Mouse (Mus musculus) midbrain, embryonic 14.5 days (tissue): Measurements from ENCODE around the gene Itpa. TPM values are rescaled to one million over a fixed set of nuclear protein-coding genes. Genes with fewer than 3 reads are reported as not detected.

Experiments
- ATAC-seq: fragments of 200-750 bp; cut with Nextera tagmentation; 2 replicates; pipeline ENCODE4 v1.8.0; 2017; ENCODE audit warnings: moderate number of reproducible peaks, moderate library complexity; ENCODE audit not compliant: low FRiP score, low TSS enrichment
- DNase-seq: peaks from one replicate; pipeline ENCODE4 v3.0.0-alpha.2; 2015
- H3K27ac ChIP-seq: fragments of 300-500 bp; sonication (generic); replicated peaks from 2 replicates; pipeline ENCODE4 v1.5.1; 2014; ENCODE audit warnings: mild to moderate bottlenecking, low read depth, low read length, moderate library complexity
- H3K27me3 ChIP-seq: fragments of 300-500 bp; sonication (generic); 2 replicates; pipeline ENCODE4 v1.6.1; 2014; ENCODE audit warnings: low read length, control low read depth, mixed read lengths; ENCODE audit not compliant: control insufficient read depth, insufficient read depth
- H3K36me3 ChIP-seq: fragments of 300-500 bp; sonication (generic); 2 replicates; pipeline ENCODE4 v1.6.1; 2014; ENCODE audit warnings: low read length, control low read depth; ENCODE audit not compliant: control insufficient read depth, insufficient read depth
- H3K4me1 ChIP-seq: fragments of 300-500 bp; sonication (generic); 2 replicates; pipeline ENCODE4 v1.6.1; 2014; ENCODE audit warnings: mild to moderate bottlenecking, antibody characterized with exemption, low read length, control low read depth; ENCODE audit not compliant: control insufficient read depth, insufficient read depth
- H3K4me2 ChIP-seq: fragments of 300-500 bp; sonication (generic); 2 replicates; pipeline ENCODE4 v1.6.1; 2014; ENCODE audit warnings: mild to moderate bottlenecking, low read length, moderate library complexity
- H3K4me3 ChIP-seq: fragments of 300-500 bp; sonication (generic); replicated peaks from 2 replicates; pipeline ENCODE4 v1.5.1; 2014; ENCODE audit warnings: low read depth, low read length
- H3K9ac ChIP-seq: fragments of 300-500 bp; sonication (generic); replicated peaks from 2 replicates; pipeline ENCODE4 v1.6.1; 2014; ENCODE audit warnings: mild to moderate bottlenecking, low read length, moderate library complexity
- H3K9me3 ChIP-seq: fragments of 300-500 bp; sonication (generic); 2 replicates; pipeline ENCODE4 v1.6.1; 2016; ENCODE audit warnings: low read length, control low read depth, mixed read lengths; ENCODE audit not compliant: control insufficient read depth
- WGBS: fragments of 180-500 bp; shearing (Covaris S2); extraction: QIAGEN DNeasy Blood & Tissue Kit; methylation state at CpG from one replicate; pipeline ENCODE4 v1.1.7; 2014; 5-methylcytosine and 5-hydroxymethylcytosine counted together
- polyA plus RNA-seq: library from polyadenylated mRNA; unstranded; fragments of >200 nt; fragmentation: Nextera tagmentation; extraction: Ambion mirVana; gene quantifications from 2 replicates; pipeline ENCODE4 v1.2.1, GENCODE M21; 2014

Gene Itpa
- polyA plus RNA-seq, 1 experiment from 2014 or later: 135 TPM

DNA sequence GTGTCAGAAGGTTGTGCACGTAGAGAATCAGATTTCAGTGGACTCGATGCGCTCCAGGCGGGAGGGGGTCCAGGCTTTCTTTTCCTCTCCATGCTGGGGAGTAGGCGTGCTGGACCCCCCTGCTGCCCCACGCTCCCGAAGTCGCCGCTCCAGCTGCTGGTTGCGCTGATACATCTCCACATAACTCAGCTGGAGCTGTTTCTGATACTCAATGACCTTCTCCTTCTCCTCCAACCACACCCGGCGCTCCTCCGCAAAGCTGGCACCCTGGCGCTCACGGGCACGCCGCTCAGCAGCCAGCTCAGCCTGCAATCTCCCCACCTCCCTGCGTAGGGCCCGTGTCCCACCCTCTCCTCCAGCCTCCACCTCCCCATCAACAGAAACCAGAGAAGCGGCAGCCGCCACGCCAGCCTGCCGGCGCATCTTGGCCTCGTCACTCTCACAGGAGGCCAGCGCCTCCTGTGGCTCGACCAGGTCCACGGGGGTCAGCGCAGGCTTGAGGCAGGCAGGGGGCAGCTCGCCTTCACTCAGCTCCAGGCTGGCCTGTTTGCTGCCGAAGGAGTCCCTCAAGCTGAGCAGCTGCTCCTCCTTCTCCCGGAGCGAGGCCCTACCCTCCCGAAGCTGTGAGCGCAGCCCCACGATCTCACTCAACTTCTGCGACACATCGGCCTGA is 32.5 kb upstream of the Itpa start:
- H3K27me3 ChIP-seq: peaks cover 50% of the 10 kb centered on the region
- H3K27ac ChIP-seq: no peak overlapping the region
- peak; percentile 31; the same call in 1 of the 2 replicates for ATAC-seq
- peak overlapping the region; percentile 50 for H3K4me2 ChIP-seq
- H3K9ac ChIP-seq: peak overlapping the region; percentile 43; the same call in 1 of the 2 replicates
- H3K9me3 ChIP-seq: no peaks in the 10 kb centered on the region
- WGBS: 4% methylated on average over 38 of the region's 38 CpGs
- DNase-seq: peak; percentile 44
- peaks cover 5% of the 10 kb centered on the region; the same call in 1 of the 2 replicates for H3K4me1 ChIP-seq
- H3K4me3 ChIP-seq: peak overlapping the region; percentile 20
- peaks cover 9% of the 10 kb centered on the region; the same call in 1 of the 2 replicates for H3K36me3 ChIP-seq

DNA sequence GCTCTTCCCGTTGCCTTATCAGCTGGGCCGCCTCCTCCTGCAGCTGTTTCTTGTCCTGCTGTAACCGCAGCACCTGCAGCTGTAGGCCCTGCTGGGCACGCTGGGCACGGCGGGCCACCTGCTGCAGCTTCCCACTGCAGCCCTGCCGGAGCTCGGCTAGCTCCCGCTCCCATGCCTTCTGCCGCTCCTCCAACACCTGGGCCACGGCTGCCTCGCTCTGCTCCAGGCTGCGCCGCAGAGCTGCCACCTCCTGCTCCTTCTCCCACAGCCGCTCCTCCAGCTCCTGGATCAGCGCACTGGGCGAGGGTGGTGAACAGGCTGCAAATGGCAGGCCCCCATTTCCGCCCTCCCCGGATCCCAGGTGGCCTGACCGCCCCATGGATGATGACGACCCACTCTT is 31.6 kb upstream of the Itpa start:
- Histone ChIP-seq H3K9me3 (no peaks in the 10 kb centered on the region), H3K27ac (no peak overlapping the region), H3K27me3 (peaks cover 55% of the 10 kb centered on the region), H3K4me2 (peak overlapping the region; percentile 50; the same call in 1 of the 2 replicates), H3K4me3 (no peak overlapping the region), H3K9ac (no peak overlapping the region), H3K36me3 (peaks cover 9% of the 10 kb centered on the region; the same call in 1 of the 2 replicates), H3K4me1 (peaks cover 5% of the 10 kb centered on the region; the same call in 1 of the 2 replicates)
- ATAC-seq: no peak
- 20% methylated on average over 21 of the region's 21 CpGs for WGBS
- peak; percentile 8 for DNase-seq

DNA sequence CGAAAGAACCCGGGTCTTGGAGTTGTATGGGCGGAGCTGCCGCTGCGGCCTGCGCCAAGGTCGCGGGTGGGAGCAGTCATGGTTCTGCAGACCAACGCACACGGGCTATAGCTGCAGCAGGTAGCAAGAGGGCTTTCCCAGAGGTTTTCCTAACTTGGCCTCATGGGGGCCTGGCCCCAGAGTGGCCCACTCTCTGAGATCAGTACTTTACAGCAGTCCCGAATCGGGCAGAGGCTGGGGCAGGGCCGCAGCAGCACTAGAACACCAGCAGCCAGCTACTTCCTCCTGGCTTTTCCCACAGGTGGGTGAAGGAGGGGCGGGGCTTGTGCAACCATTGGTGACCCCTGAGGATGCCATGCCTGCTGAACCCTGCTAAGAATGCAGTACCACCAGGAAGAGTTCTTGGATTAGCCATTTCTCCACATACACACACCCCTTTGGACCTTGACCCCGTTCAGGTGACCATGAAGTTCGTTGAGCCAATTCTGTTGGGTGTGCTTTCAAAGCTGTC is 29.3 kb upstream of the Itpa start:
- H3K9ac ChIP-seq: no peak overlapping the region
- peaks cover 9% of the 10 kb centered on the region; the same call in 1 of the 2 replicates for H3K36me3 ChIP-seq
- peaks cover 11% of the 10 kb centered on the region; the same call in 1 of the 2 replicates for H3K4me1 ChIP-seq
- H3K4me3 ChIP-seq: no peak overlapping the region
- no peak overlapping the region for H3K27ac ChIP-seq
- DNase-seq (no peak), ATAC-seq (no peak)
- H3K9me3 ChIP-seq: no peaks in the 10 kb centered on the region
- H3K4me2 ChIP-seq: no peak overlapping the region
- peaks cover 55% of the 10 kb centered on the region for H3K27me3 ChIP-seq
- 37% methylated on average over 16 of the region's 16 CpGs for WGBS

DNA sequence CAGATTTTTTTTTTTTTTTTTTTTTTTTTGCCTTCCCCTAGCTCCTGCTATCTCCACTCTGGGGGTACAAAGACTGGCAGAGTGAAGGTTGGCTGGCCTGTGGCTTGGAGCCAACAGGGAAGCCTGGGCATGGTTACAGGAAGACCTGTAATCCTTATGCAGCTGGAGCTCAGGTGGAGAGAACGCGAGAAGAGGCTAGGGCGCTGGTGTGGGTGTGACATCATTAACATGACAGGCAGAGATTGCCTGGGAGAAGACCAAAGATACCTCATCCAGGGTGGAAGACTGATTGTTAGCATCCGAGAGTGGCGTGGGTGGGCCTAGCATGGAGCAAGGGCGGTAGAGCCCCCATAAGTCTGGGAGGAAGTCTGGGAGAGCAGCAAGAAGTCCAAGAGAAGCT is 28.1 kb upstream of the Itpa start:
- H3K27me3 ChIP-seq: peaks cover 47% of the 10 kb centered on the region

DNA sequence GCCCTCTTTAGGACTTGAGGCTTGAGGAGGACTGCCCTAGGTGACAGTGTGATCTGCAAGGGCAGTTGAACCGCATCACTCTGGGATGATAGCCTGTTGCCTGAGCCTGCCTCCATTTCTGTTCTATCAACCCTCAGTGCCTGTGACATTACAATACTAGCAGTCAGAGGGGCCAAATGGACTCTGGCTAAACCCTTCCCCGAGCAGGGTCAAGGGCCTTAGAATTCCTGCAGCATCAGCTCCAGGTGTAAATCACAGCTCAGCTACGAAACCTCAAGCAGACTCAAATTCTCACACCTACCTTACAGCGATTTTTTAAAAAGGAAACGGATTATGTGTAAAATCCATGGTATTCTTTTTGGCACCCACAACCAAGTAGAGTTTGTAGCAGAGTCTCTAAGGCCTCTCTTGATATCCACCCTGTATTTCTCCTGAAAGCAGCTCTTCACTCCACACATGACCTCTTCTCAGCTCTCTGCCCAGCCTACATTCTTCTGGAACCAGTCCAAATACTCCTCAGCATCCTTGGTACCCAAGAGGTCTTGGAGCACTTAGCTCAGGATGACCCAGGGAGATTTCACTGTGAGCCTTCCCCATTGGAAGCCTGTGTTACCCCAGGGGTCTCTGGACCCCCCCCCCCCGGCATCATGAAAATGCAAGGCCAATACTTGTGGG is 25.9 kb upstream of the Itpa start:
- no peaks in the 10 kb centered on the region for H3K9me3 ChIP-seq
- H3K4me1 ChIP-seq: peaks cover 6% of the 10 kb centered on the region; the same call in 1 of the 2 replicates
- H3K27ac ChIP-seq: no peak overlapping the region
- peaks cover 25% of the 10 kb centered on the region for H3K27me3 ChIP-seq
- peak overlapping the region; percentile 74 for H3K4me3 ChIP-seq
- ATAC-seq: no peak
- peak overlapping the region; percentile 81 for H3K9ac ChIP-seq
- peak overlapping the region; percentile 87 for H3K4me2 ChIP-seq
- DNase-seq: no peak
- peaks cover under 1% of the 10 kb centered on the region; the same call in 1 of the 2 replicates for H3K36me3 ChIP-seq
- 72% methylated on average over 6 of the region's 6 CpGs for WGBS

More for the DNA sequence above, 28.1 kb upstream of the Itpa start:
- ATAC-seq (no peak), DNase-seq (no peak)
- H3K4me2 ChIP-seq: no peak overlapping the region
- no peak overlapping the region for H3K9ac ChIP-seq
- no peak overlapping the region for H3K27ac ChIP-seq
- 78% methylated on average over 6 of the region's 6 CpGs for WGBS
- H3K4me3 ChIP-seq: no peak overlapping the region
- H3K9me3 ChIP-seq: no peaks in the 10 kb centered on the region
- H3K4me1 ChIP-seq: peaks cover 10% of the 10 kb centered on the region; the same call in 1 of the 2 replicates
- peaks cover 9% of the 10 kb centered on the region; the same call in 1 of the 2 replicates for H3K36me3 ChIP-seq

DNA sequence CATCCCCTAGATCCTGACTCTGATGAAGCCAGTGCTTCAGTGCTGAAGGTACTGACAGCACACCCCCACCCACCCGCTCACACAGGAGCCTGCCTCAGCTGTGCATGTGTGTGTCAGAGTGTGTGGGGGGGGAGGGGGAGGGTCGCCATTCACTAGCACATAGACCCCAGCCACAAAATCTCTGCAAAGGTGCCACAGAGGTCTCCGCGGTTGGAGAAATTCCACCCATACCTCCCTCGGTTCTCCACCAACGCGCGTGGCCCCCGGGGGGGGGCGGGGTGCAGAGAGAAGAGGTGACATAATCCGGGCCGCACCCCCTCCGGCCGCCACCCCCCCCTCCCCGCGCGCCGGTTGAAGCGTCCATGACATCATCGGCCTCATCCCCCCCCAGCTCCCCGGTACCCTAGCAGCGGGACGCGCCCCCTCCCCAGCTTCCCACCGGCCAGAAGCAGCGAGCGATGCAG is 25.2 kb upstream of the Itpa start:
- ATAC-seq (peak; percentile 79), DNase-seq (peak; percentile 73)
- H3K4me2 ChIP-seq: peak overlapping the region; percentile 87
- H3K9ac ChIP-seq: peak overlapping the region; percentile 81
- WGBS: under 1% methylated on average over 27 of the region's 27 CpGs
- H3K9me3 ChIP-seq: no peaks in the 10 kb centered on the region
- peaks cover 6% of the 10 kb centered on the region; the same call in 1 of the 2 replicates for H3K4me1 ChIP-seq
- H3K4me3 ChIP-seq: peak overlapping the region; percentile 74
- no peaks in the 10 kb centered on the region for H3K36me3 ChIP-seq
- peaks cover 17% of the 10 kb centered on the region; the same call in 1 of the 2 replicates for H3K27me3 ChIP-seq
- H3K27ac ChIP-seq: peak overlapping the region; percentile 74

DNA sequence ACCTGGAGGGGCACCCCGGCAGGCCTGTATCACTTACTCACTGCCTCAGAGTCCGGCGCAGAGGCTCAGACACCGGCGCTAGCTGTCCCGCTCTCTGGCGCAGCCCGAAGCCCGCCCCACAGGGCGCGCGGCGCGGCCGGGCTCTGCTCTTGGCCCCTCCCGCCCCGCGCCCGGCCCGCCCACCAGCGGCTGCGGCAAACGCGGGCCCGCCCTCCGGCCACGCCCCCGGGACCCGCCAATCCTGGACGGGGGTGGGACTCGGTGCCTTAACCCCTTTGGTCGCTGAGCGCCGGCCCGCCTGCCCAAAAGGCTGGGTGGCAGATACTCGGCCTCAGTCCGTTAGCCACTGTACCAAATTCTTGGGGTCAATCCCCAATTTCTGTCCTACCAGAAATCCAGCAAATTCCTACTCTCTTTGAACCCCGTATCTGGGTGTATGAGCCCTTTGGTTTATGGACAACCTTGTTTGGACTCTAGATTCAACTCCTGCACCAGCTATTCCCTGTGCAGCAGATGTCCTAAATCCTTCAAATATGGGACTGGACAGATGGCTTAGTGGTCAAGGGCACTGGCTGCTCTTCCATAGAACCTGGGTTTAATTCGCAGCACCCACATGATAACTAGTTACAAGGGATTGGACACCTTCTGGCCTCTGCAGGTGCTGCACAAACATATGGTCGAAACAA is 24.6 kb upstream of the Itpa start, which contains the start of gene Lzts3:
TSS of gene Lzts3 (minus strand) at position 120 of the 686 bp plus-strand sequence.
- Histone ChIP-seq H3K4me2 (peak within 1 kb of the TSS; percentile 87), H3K27ac (peak within 1 kb of the TSS; percentile 74), H3K36me3 (no peaks in the 10 kb centered on the region), H3K9ac (peak within 1 kb of the TSS; percentile 81), H3K4me1 (peaks cover 6% of the 10 kb centered on the region; the same call in 1 of the 2 replicates), H3K4me3 (peak within 1 kb of the TSS; percentile 74), H3K9me3 (no peaks in the 10 kb centered on the region), H3K27me3 (peaks cover 13% of the 10 kb centered on the region; the same call in 1 of the 2 replicates)
- ATAC-seq (peak; percentile 93), DNase-seq (peak; percentile 95)
- WGBS: 3% methylated on average over 39 of the region's 40 CpGs

DNA sequence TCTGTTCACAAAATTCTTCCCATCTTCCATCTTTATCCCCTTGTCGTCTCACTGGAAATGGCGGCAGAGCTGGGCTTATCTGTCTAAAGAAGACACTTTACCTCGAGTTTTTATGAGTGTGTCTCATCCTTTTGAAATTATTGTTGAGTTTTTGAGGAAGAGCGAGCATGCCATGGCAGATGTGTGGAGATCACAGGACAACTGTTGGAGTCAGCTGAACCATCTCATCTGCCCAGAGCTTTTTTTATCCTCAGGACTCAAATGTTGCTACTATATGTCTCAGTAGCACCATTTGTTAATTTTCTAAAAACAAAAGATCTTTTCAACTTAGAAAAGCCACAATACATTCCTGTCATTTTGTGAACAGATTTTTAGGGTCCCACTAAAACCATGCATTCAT is 22.2 kb upstream of the Itpa start:
- no peak overlapping the region for H3K9ac ChIP-seq
- DNase-seq: no peak
- no peak overlapping the region for H3K27ac ChIP-seq
- no peak overlapping the region for H3K4me2 ChIP-seq
- no peak overlapping the region for H3K4me3 ChIP-seq
- peaks cover 6% of the 10 kb centered on the region; the same call in 1 of the 2 replicates for H3K4me1 ChIP-seq
- H3K9me3 ChIP-seq: no peaks in the 10 kb centered on the region
- no peak for ATAC-seq
- peaks cover 5% of the 10 kb centered on the region; the same call in 1 of the 2 replicates for H3K27me3 ChIP-seq
- WGBS: 86% methylated on average over 4 of the region's 4 CpGs
- peaks cover 4% of the 10 kb centered on the region; the same call in 1 of the 2 replicates for H3K36me3 ChIP-seq
